Mouse (Mus musculus) heart, adult 2 months (tissue): Measurements from ENCODE around the gene Cyp2d10. TPM values are rescaled to one million over a fixed set of nuclear protein-coding genes. Genes with fewer than 3 reads are reported as not detected.

Source experiments
- DNase-seq, 2 experiments: peaks; one replicate each; pipeline ENCODE4 v3.0.0; 2021
- H3K27ac ChIP-seq: fragments of 200-600 bp; 2 replicates; pipeline ENCODE4 v1.8.1; 2022
- H3K27me3 ChIP-seq: fragments of 200-500 bp; 2 replicates; pipeline ENCODE4 v1.6.1; 2012; ENCODE audit warnings: mild to moderate bottlenecking, low read length, inconsistent platforms, mixed read lengths; ENCODE audit not compliant: control insufficient read depth, insufficient read depth
- H3K36me3 ChIP-seq: fragments of 200-500 bp; 2 replicates; pipeline ENCODE4 v1.6.1; 2012; ENCODE audit warnings: low read length, inconsistent platforms; ENCODE audit not compliant: control insufficient read depth, insufficient read depth
- H3K4me1 ChIP-seq: fragments of 200-500 bp; 2 replicates; pipeline ENCODE4 v1.6.1; 2011; ENCODE audit warnings: low read length; ENCODE audit not compliant: control insufficient read depth, insufficient read depth
- H3K4me3 ChIP-seq: fragments of 200-600 bp; 2 replicates; pipeline ENCODE4 v1.8.1; 2022
- H3K79me2 ChIP-seq: fragments of 200-500 bp; replicated peaks from 2 replicates; pipeline ENCODE4 v1.6.1; 2012; ENCODE audit warnings: mild to moderate bottlenecking, inconsistent platforms, low read length, moderate library complexity, mixed read lengths; ENCODE audit not compliant: control insufficient read depth, insufficient read depth
- H3K9ac ChIP-seq: fragments of 200-500 bp; 2 replicates; pipeline ENCODE4 v1.6.1; 2012; ENCODE audit warnings: low read depth, mild to moderate bottlenecking, control low read depth, inconsistent platforms, low read length, mixed read lengths
- CTCF ChIP-seq: fragments of 200-600 bp; IDR thresholded peaks from 2 replicates; pipeline ENCODE4 v1.8.1; 2022; ENCODE audit warnings: antibody characterized with exemption, mild to moderate bottlenecking, moderate library complexity
- EP300 ChIP-seq: fragments of 200-500 bp; IDR thresholded peaks from 2 replicates; pipeline ENCODE4 v1.6.1; 2011; ENCODE audit warnings: low read depth, low read length, control low read depth; ENCODE audit not compliant: insufficient read depth
- POLR2A ChIP-seq: fragments of 200-500 bp; IDR thresholded peaks from 2 replicates; pipeline ENCODE4 v1.6.1; 2011; ENCODE audit warnings: mild to moderate bottlenecking, low read depth, low read length, control low read depth; ENCODE audit not compliant: insufficient read depth
- WGBS: fragments of 180-500 bp; shearing (Covaris S2); methylation state at CpG from one replicate; pipeline ENCODE4 v1.1.7; 2018; 5-methylcytosine and 5-hydroxymethylcytosine counted together
- intact Hi-C: fragments of 180-260 bp; cut with DNase I; formaldehyde crosslinking; loops from one replicate; pipeline ENCODE4 v1.15.1; 2025
- polyA plus RNA-seq: library from polyadenylated mRNA; depleted of rRNA; stranded (reverse); fragments of >200 nt; gene quantifications from 2 replicates; pipeline ENCODE4 v1.2.3, GENCODE M21; 2012
- total RNA-seq, 2 experiments: library from RNA; stranded (reverse); gene quantifications; 2 replicates each; pipeline ENCODE4 v1.2.3; 2021

The Cyp2d10 gene
- total and polyA plus RNA-seq, 3 experiments = 0.08 to 0.34 (median 0.26) TPM

DNA sequence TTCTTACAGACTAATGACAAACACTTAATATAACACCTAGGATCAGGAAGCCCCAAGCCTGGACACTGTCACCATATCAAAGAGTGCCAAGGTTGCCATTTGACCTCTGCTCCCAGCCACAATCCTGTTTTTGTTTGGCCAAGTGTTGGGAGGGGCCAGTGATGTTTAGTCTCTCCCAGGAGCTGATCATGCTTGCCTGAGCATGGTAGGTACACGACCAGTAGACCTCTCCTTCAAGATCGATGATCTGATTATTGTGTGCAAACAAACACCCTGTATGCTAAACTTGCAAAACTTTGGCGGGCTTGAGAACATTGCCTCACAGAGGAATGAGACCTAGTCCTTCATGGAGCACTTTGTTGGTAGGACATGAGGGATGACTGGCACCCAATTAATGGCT lies 16.5 kb upstream of the Cyp2d10 start:
- H3K27me3 ChIP-seq = no peaks in the 10 kb centered on the region
- TF ChIP-seq POLR2A (no peak), EP300 (no peak), CTCF (no peak)
- 80% methylated on average over 3 of the region's 3 CpGs for WGBS
- no peak for DNase-seq
- no peak overlapping the region for H3K27ac ChIP-seq
- intact Hi-C loops = no loop called here
- no peaks in the 10 kb centered on the region for H3K79me2 ChIP-seq
- H3K4me1 ChIP-seq = no peaks in the 10 kb centered on the region
- H3K9ac ChIP-seq = no peak overlapping the region
- H3K4me3 ChIP-seq = no peak overlapping the region
- no peaks in the 10 kb centered on the region for H3K36me3 ChIP-seq

- WGBS = 60% methylated on average over 4 of the region's 4 CpGs
- no peaks in the 10 kb centered on the region for H3K27me3 ChIP-seq
- no peaks in the 10 kb centered on the region for H3K36me3 ChIP-seq
- no peak for DNase-seq
- TF ChIP-seq CTCF (no peak), POLR2A (no peak), EP300 (no peak)
- no peaks in the 10 kb centered on the region for H3K4me1 ChIP-seq
- no peaks in the 10 kb centered on the region for H3K79me2 ChIP-seq
- intact Hi-C loops = no loop called here
- H3K9ac ChIP-seq = no peak overlapping the region
- no peak overlapping the region for H3K4me3 ChIP-seq
- H3K27ac ChIP-seq = no peak overlapping the region
Measured at GRCm38 (mm10) chr15:82422935-82423334, 15.9 kb upstream of the Cyp2d10 start.

GRCm38 (mm10) chr15:82418616-82419015 lies 11.6 kb upstream of the Cyp2d10 start:
- intact Hi-C loops = no loop called here
- TF ChIP-seq EP300 (no peak), CTCF (no peak), POLR2A (no peak)
- H3K4me1 ChIP-seq = peaks cover 2% of the 10 kb centered on the region; the same call in 1 of the 2 replicates
- H3K27me3 ChIP-seq = no peaks in the 10 kb centered on the region
- no peak for DNase-seq
- no peaks in the 10 kb centered on the region for H3K36me3 ChIP-seq
- WGBS = 83% methylated on average over 1 of the region's 1 CpGs
- no peak overlapping the region for H3K27ac ChIP-seq
- H3K9ac ChIP-seq = no peak overlapping the region
- no peaks in the 10 kb centered on the region for H3K79me2 ChIP-seq
- no peak overlapping the region for H3K4me3 ChIP-seq

DNA sequence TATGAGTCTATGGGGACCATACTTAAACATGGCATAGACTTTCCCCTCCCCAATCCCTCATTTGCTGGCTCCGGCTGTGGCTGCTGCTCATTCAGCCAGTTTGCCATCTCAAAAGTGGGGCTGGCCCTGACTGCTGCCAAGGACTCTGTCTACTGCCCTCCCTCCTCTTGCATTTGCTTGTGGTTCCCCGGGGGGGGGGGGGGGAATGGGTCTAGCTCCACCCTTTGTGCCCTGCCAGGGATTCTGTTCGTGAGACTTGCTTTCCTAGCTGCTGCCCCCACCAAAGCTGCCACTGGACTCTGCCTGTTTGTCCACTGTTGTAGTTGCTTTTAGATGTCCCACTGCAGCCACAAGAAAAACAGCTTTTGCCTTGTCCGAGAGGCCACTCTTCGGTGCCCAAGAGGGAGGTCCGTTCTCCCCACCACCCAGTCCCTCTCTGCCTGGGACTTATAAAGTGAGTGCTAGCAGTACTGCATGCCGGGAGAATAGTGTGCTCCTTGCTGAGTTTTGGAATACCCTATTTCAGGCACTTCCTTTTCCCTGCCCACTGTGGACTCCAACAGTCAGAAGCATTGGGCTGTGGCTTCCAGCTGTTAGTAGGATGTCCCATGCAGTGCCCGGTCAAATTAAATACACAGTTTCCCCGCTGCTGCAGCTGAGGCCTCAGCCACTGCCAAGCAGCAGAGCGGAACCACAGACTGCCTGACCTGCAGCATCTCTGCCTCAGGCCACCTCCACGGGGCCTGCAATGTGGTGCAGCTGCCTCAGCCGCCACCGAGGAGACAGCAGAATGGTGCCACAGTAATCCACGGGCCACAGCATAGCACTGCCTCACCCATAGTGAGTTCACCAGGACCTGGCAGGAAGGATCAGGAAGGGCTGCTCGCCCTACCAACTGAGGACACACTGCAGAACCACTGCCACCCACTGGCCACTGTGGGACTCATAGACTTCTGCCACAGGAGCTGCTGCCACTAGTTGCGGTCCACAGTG lies 10.1 kb upstream of the Cyp2d10 start:
- WGBS = 29% methylated on average over 16 of the region's 16 CpGs
- intact Hi-C loops = loop anchor here (1.0 to 2.0 kb wide), 3 partner anchors 36 to 151 kb away; partner anchors contain the start of gene Ndufa6
- H3K27ac ChIP-seq = peak overlapping the region; percentile 69

GRCm38 (mm10) chr15:82407536-82407935 lies 541 bp upstream of the Cyp2d10 start:
- H3K79me2 ChIP-seq = no peaks in the 10 kb centered on the region
- no peak overlapping the region for H3K27ac ChIP-seq
- intact Hi-C loops = no loop called here
- H3K9ac ChIP-seq = no peak overlapping the region
- no peaks in the 10 kb centered on the region for H3K4me1 ChIP-seq
- WGBS = 85% methylated on average over 4 of the region's 4 CpGs
- H3K36me3 ChIP-seq = no peaks in the 10 kb centered on the region
- no peak overlapping the region for H3K4me3 ChIP-seq
- DNase-seq = no peak
- TF ChIP-seq CTCF (no peak), EP300 (no peak), POLR2A (no peak)
- H3K27me3 ChIP-seq = no peaks in the 10 kb centered on the region

More for the DNA sequence above, 10.1 kb upstream of the Cyp2d10 start:
- Histone ChIP-seq H3K4me1 (peaks cover 2% of the 10 kb centered on the region; the same call in 1 of the 2 replicates), H3K4me3 (peak overlapping the region; percentile 43; the same call in 1 of the 2 replicates), H3K9ac (peak overlapping the region; percentile 76), H3K27me3 (no peaks in the 10 kb centered on the region), H3K36me3 (no peaks in the 10 kb centered on the region), H3K79me2 (no peaks in the 10 kb centered on the region)
- DNase-seq = peak; percentile 89
- TF ChIP-seq EP300 = peak; percentile 97
- TF ChIP-seq CTCF = peak; percentile 98
- TF ChIP-seq POLR2A = peak; percentile 70; the same call in 1 of the 2 replicates

DNA sequence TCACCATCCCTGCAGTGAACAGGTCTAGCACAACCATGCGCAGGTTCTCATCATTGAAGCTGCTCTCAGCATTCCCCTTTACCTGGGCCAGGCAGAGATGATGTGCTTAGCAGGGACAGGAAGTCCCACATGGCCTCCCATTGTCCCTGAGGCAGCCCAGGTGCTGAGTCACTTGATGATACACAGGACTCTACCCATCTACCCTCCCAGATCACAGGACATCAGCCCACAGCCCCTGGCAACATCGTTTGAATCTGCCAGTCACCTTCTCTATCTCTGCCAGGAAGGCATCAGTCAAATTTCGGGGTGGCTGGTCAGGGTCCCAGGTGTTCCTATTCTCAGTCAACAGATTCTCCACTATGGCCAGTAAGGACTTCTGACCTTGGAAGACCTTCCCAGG lies 2.8 kb downstream of the Cyp2d10 start:
- TF ChIP-seq CTCF = no peak
- TF ChIP-seq EP300 = no peak
- TF ChIP-seq POLR2A = no peak
- no peaks in the 10 kb centered on the region for H3K36me3 ChIP-seq
- 77% methylated on average over 3 of the region's 3 CpGs for WGBS

More for the DNA sequence above, 2.8 kb downstream of the Cyp2d10 start:
- H3K4me3 ChIP-seq = no peak overlapping the region
- no peaks in the 10 kb centered on the region for H3K4me1 ChIP-seq
- H3K9ac ChIP-seq = no peak overlapping the region
- H3K27ac ChIP-seq = no peak overlapping the region
- no peak for DNase-seq
- H3K79me2 ChIP-seq = no peaks in the 10 kb centered on the region
- no peaks in the 10 kb centered on the region for H3K27me3 ChIP-seq
- intact Hi-C loops = no loop called here
